Mouse (Mus musculus): ENCODE measurements around the gene Optn. TPM values are rescaled to one million over a fixed set of nuclear protein-coding genes. Genes with fewer than 3 reads are reported as not detected.

The Optn gene
- polyA plus RNA-seq, 2 experiments from 2014 or later = 1.0 to 1.5 TPM

GRCm38 (mm10) chr2:4978091-4978490, 85.8 kb downstream of the Optn start:
- no peak for ATAC-seq

DNA sequence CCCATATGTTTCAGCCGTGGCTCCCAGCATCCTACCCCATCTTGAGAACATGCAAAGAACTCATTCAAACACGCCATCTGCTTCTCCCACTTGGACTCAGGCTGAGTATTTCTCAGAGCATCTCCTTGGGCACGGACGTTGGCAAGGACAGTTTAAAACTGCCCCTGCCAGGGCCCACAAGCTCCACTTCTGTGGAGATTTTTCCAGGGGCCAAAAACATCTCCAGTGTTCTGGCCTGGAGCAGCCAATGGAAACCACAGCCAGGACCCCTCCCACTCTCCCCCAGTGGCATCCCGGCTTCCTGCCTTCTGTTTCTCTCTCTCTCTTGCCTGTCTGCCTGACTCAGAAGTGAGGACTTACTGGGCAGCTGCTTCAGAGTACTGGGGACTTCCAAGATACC, 88.0 kb downstream of the Optn start, which contains the start of gene Ucma:
Gene Ucma (plus strand): TSS at position 316 of the 400 bp plus-strand sequence.
- no peak for ATAC-seq

Other genes starting within 250 kb of the Optn start
- gene Sephs1, start 182.5 kb downstream of the Optn start, polyA plus RNA-seq (2017; shearing (Covaris generic)) = 10 to 100 TPM; 20.0 to 28.5 TPM
- 10 to 100 TPM; 90.7 to 95.2 TPM for gene Phyh, start 145.0 kb downstream of the Optn start, polyA plus RNA-seq (2017; shearing (Covaris generic))
- not detected for gene Ucma, start 87.9 kb downstream of the Optn start, polyA plus RNA-seq (2017; shearing (Covaris generic))
- gene Mcm10, start 51.3 kb downstream of the Optn start, polyA plus RNA-seq (2017; shearing (Covaris generic)) = 1 to 10 TPM; 1.8 to 7.9 TPM
- not detected for gene Ccdc3, start 73.7 kb upstream of the Optn start, polyA plus RNA-seq (2017; shearing (Covaris generic))

Measured in CD4-positive, CD25-positive, alpha-beta regulatory T cell, adult 4 months (primary cell).